Mouse (Mus musculus) lung, embryonic 16.5 days (tissue): ENCODE measurements around the gene Mrgpra1. TPM values are rescaled to one million over a fixed set of nuclear protein-coding genes. Genes with fewer than 3 reads are reported as not detected.
"Not testable (repeated sequence)": the region's sequence is repeated elsewhere in the genome, so short reads cannot be mapped to it uniquely, and the experiment has no call there.

Experiments used
- ATAC-seq: fragments of 200-750 bp; cut with Nextera tagmentation; 2 replicates; pipeline ENCODE4 v1.8.0; 2017; ENCODE audit warnings: low read depth, mild to moderate bottlenecking, moderate library complexity
- H3K27ac ChIP-seq: fragments of 300-500 bp; sonication (generic); 2 replicates; pipeline ENCODE4 v1.5.1; 2014; ENCODE audit warnings: mild to moderate bottlenecking, control low read depth, low read length
- H3K27me3 ChIP-seq: fragments of 300-500 bp; sonication (generic); 2 replicates; pipeline ENCODE4 v1.6.1; 2014; ENCODE audit warnings: low read depth, low read length, mixed read lengths; ENCODE audit not compliant: control insufficient read depth, insufficient read depth
- H3K36me3 ChIP-seq: fragments of 300-500 bp; sonication (generic); 2 replicates; pipeline ENCODE4 v1.6.1; 2014; ENCODE audit warnings: low read length; ENCODE audit not compliant: control insufficient read depth, insufficient read depth
- H3K4me1 ChIP-seq: fragments of 300-500 bp; sonication (generic); replicated peaks from 2 replicates; pipeline ENCODE4 v1.6.1; 2014; ENCODE audit warnings: low read length, mixed read lengths; ENCODE audit not compliant: control insufficient read depth, insufficient read depth
- H3K4me2 ChIP-seq: fragments of 300-500 bp; sonication (generic); 2 replicates; pipeline ENCODE4 v1.6.1; 2014; ENCODE audit warnings: low read depth, low read length, control low read depth
- H3K4me3 ChIP-seq: fragments of 300-500 bp; sonication (generic); 2 replicates; pipeline ENCODE4 v1.5.1; 2014; ENCODE audit warnings: mild to moderate bottlenecking, low read length, control low read depth
- H3K9ac ChIP-seq: fragments of 300-500 bp; sonication (generic); 2 replicates; pipeline ENCODE4 v1.6.1; 2014; ENCODE audit warnings: low read length, control low read depth
- H3K9me3 ChIP-seq: fragments of 300-500 bp; sonication (generic); 2 replicates; pipeline ENCODE4 v1.6.1; 2016; ENCODE audit warnings: low read length; ENCODE audit not compliant: control insufficient read depth
- WGBS: fragments of 180-500 bp; shearing (Covaris S2); extraction: QIAGEN DNeasy Blood & Tissue Kit; methylation state at CpG from one replicate; pipeline ENCODE4 v1.1.7; 2014; 5-methylcytosine and 5-hydroxymethylcytosine counted together
- polyA plus RNA-seq: library from polyadenylated mRNA; unstranded; fragments of >200 nt; fragmentation: Nextera tagmentation; extraction: Ambion mirVana; gene quantifications from 2 replicates; pipeline ENCODE4 v1.2.1, GENCODE M21; 2015

Gene Mrgpra1
- not detected in 2 replicates for polyA plus RNA-seq

DNA sequence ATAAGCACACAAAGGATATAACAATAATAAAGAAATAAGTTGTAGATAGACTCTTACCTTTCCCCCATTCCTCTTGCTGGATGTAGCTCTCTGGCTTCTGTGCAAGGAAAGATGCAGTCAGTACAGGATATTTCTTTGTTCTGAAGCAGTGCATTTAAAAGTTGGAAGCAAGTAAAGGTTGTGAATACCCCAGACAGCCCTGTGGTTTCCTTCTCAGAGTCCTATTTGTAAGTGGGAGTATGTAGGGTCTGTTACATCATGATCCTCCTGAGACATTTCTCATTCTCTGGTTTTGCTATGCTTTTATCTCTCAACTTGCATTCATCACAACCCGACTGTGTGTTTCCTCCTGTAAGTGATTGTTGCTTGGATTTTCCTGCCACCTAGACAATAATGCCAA lies at the start of gene Mrgpra1:
Gene Mrgpra1 (minus strand): TSS at position 101 of the 400 bp plus-strand sequence.
- no peak within 1 kb of the TSS for H3K4me3 ChIP-seq
- H3K4me2 ChIP-seq: no peak within 1 kb of the TSS
- 64% methylated on average over 1 of the region's 1 CpGs for WGBS
- no peak for ATAC-seq
- peaks cover 8% of the 10 kb centered on the region; the same call in 1 of the 2 replicates for H3K9me3 ChIP-seq
- no peaks in the 10 kb centered on the region for H3K4me1 ChIP-seq
- H3K27ac ChIP-seq: no peak within 1 kb of the TSS
- H3K36me3 ChIP-seq: no peaks in the 10 kb centered on the region
- no peaks in the 10 kb centered on the region for H3K27me3 ChIP-seq
- H3K9ac ChIP-seq: no peak within 1 kb of the TSS

DNA sequence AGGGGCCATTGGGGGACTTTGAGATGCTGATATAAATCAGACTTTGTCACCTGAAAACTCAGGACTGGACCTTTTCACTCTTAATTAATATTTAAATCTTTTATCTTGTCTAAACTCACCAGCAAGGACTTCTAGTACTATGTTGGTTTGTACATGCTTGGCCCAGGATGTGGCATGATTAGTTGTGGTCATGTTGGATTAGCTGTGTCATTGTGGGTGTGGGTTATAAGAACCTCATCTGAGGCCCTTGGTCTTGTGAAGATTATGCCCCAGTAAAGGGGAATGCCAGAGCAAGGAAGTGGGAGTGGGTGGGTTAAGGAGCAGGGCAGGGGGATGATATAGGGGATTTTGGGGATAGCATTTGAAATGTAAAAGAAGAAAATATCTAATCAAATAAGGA lies 47.1 kb upstream of the Mrgpra1 start:
- ATAC-seq: no peak
- Histone ChIP-seq H3K27ac (no peak overlapping the region), H3K27me3 (no peaks in the 10 kb centered on the region), H3K4me3 (no peak overlapping the region), H3K9ac (no peak overlapping the region), H3K36me3 (no peaks in the 10 kb centered on the region), H3K9me3 (no peaks in the 10 kb centered on the region), H3K4me2 (no peak overlapping the region), H3K4me1 (no peaks in the 10 kb centered on the region)

GRCm38 (mm10) chr7:47348421-47348820 lies 5.6 kb downstream of the Mrgpra1 start:
- Histone ChIP-seq H3K4me3 (no peak overlapping the region), H3K4me2 (no peak overlapping the region), H3K9ac (no peak overlapping the region), H3K27me3 (no peaks in the 10 kb centered on the region), H3K4me1 (no peaks in the 10 kb centered on the region), H3K36me3 (no peaks in the 10 kb centered on the region), H3K27ac (no peak overlapping the region), H3K9me3 (no peaks in the 10 kb centered on the region)
- no peak for ATAC-seq
- 69% methylated on average over 3 of the region's 3 CpGs for WGBS

DNA sequence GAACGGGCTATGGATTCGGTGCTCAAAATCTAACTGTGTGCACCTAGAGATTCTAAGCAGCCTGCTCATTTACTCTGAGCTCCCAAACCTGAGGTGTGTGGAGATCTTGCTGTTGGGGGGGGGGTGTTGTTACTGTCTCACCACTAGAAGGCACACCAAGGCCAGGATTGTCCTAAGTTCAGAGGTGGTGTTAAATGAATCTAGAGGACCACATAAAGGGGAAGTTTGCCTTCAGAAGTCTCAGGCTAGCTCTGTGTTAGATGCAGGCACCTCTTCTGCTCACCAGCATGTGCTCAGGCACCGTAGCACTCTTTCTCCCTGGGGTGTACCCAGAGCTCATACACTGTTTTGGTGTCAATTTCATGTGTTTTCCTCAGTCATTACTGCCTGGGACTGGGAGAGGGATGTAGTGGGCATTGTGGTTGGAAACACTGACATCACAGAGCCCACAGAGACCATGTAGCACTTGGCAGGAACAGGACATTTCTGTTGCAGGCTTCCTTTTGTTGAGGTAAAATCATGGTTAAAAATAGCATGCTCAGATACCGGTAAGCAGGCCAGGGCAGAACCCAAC lies 8.0 kb downstream of the Mrgpra1 start:
- Histone ChIP-seq H3K4me2 (no peak overlapping the region), H3K27ac (no peak overlapping the region), H3K36me3 (no peaks in the 10 kb centered on the region), H3K9ac (no peak overlapping the region), H3K4me1 (no peaks in the 10 kb centered on the region), H3K27me3 (no peaks in the 10 kb centered on the region), H3K4me3 (no peak overlapping the region), H3K9me3 (no peaks in the 10 kb centered on the region)
- no peak for ATAC-seq
- WGBS: 78% methylated on average over 4 of the region's 4 CpGs

DNA sequence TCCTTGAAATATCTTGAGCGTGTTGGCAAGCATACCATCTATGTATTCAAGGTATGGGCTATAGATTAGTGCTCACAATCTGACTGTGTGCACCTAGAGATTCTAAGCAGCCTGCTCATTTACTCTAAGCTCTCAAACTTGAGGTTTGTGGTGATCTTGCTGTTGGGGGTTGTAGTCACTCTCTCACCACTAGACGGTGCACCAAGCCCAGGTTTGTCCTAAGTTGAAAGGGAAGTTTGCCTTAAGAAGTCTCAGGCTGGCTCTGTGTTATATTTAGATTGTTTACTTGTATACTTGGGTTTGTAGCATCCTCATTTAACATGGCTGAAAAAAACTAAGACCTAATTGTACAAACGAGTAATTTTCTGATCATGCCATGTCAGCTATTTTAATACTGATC lies 12.2 kb downstream of the Mrgpra1 start:
- H3K27me3 ChIP-seq, ATAC-seq, H3K4me2 ChIP-seq, H3K36me3 ChIP-seq, H3K4me1 ChIP-seq, H3K27ac ChIP-seq, H3K9ac ChIP-seq, H3K4me3 ChIP-seq, H3K9me3 ChIP-seq: not testable (repeated sequence)
- 65% methylated on average over 3 of the region's 3 CpGs for WGBS

DNA sequence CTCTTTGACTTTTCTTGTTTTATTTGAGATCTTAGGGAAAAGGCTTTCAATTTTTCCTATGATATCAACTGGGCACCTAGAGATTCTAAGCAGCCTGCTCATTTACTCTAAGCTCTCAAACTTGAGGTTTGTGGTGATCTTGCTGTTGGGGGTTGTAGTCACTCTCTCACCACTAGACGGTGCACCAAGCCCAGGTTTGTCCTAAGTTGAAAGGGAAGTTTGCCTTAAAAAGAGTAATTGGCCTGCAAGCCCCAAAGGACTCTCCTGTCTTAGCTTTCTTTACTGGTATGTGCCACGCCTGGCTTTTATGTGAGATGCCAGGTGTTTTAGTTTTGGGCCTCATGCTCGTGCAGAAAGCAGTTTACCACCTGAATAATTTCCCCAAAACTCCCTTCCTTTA lies 12.7 kb downstream of the Mrgpra1 start:
- not testable (repeated sequence) for H3K9ac ChIP-seq, H3K4me2 ChIP-seq, H3K9me3 ChIP-seq, H3K4me3 ChIP-seq, H3K4me1 ChIP-seq, H3K27ac ChIP-seq, H3K36me3 ChIP-seq, ATAC-seq, H3K27me3 ChIP-seq
- 51% methylated on average over 3 of the region's 3 CpGs for WGBS

- Histone ChIP-seq H3K27me3 (no peaks in the 10 kb centered on the region), H3K4me3 (no peak overlapping the region), H3K4me1 (no peaks in the 10 kb centered on the region), H3K9ac (no peak overlapping the region), H3K36me3 (no peaks in the 10 kb centered on the region), H3K27ac (no peak overlapping the region), H3K4me2 (no peak overlapping the region), H3K9me3 (no peaks in the 10 kb centered on the region; the same call in 1 of the 2 replicates)
- no peak for ATAC-seq
- WGBS: 49% methylated on average over 1 of the region's 1 CpGs
These were observed 35.7 kb downstream of the Mrgpra1 start for GRCm38 (mm10) chr7:47318299-47318698.

DNA sequence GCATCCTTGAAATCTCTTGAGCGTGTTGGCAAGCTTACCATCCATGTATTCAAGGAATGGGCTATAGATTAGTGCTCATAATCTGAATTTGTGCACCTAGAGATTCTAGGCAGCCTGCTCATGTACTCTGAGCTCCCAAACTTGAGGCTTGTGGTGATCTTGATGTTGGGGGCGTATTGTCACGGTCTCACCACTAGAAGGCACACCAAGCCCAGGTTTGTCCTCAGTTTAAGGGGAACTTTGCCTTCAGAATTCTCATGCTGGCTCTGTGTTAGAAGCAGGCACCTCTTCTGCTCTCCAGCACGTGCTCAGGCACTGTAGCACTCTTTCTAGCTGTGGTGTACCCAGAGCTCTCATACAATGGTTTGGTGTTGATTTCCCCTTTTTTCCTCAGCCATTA lies 41.8 kb downstream of the Mrgpra1 start:
- WGBS: 37% methylated on average over 4 of the region's 4 CpGs
- no peaks in the 10 kb centered on the region for H3K4me1 ChIP-seq
- no peak for ATAC-seq
- H3K4me3 ChIP-seq: no peak overlapping the region
- H3K9me3 ChIP-seq: no peaks in the 10 kb centered on the region; the same call in 1 of the 2 replicates
- H3K27me3 ChIP-seq: no peaks in the 10 kb centered on the region
- no peak overlapping the region for H3K4me2 ChIP-seq
- no peak overlapping the region for H3K9ac ChIP-seq
- H3K27ac ChIP-seq: no peak overlapping the region
- no peaks in the 10 kb centered on the region for H3K36me3 ChIP-seq

GRCm38 (mm10) chr7:47309855-47310254 lies 44.2 kb downstream of the Mrgpra1 start:
- Histone ChIP-seq H3K4me1 (no peaks in the 10 kb centered on the region), H3K9ac (no peak overlapping the region), H3K36me3 (no peaks in the 10 kb centered on the region), H3K9me3 (no peaks in the 10 kb centered on the region; the same call in 1 of the 2 replicates), H3K27me3 (no peaks in the 10 kb centered on the region), H3K27ac (no peak overlapping the region), H3K4me3 (no peak overlapping the region), H3K4me2 (no peak overlapping the region)
- WGBS: 86% methylated on average over 10 of the region's 10 CpGs
- no peak for ATAC-seq

DNA sequence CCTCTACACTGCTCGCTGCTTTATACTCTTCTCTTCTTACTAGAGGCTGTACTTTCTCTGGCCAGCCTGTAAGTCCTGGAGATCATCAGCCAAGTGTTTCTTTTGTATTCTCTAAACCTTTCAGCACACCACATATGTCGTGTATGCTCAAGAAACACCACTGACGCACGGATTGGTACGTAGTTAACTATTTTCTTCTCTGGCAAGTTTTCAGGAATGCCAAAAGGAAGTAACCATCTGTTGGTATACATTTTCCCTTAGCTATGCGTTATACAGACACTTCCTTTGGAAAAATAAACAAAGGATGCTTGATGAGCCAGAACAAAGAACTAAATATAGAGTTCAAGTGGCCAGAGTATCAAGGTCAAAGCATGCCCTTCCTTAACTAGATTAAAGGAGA lies 49.4 kb downstream of the Mrgpra1 start:
- not testable (repeated sequence) for H3K4me1 ChIP-seq, H3K4me3 ChIP-seq, H3K9ac ChIP-seq, H3K36me3 ChIP-seq, H3K9me3 ChIP-seq, H3K27ac ChIP-seq, H3K27me3 ChIP-seq, H3K4me2 ChIP-seq
- ATAC-seq: peak; percentile 70
- WGBS: 53% methylated on average over 5 of the region's 6 CpGs
